Mouse (Mus musculus): ENCODE data around the gene Abr.

GRCm38 (mm10) chr11:76491817-76492216 is 130.3 kb downstream of the Abr start:
- TF ChIP-seq GATA1 (IDR thresholded peaks at IDR 0.05; ENCODE audit: borderline replicate concordance, low read length) (no peak), FLI1 (IDR thresholded peaks at IDR 0.05; ENCODE audit: low read length) (no peak)

Measured in megakaryocyte, embryonic 14.5 days (primary cell).